Mouse (Mus musculus): ENCODE data around the gene Acap3.

Gene Acap3

DNA sequence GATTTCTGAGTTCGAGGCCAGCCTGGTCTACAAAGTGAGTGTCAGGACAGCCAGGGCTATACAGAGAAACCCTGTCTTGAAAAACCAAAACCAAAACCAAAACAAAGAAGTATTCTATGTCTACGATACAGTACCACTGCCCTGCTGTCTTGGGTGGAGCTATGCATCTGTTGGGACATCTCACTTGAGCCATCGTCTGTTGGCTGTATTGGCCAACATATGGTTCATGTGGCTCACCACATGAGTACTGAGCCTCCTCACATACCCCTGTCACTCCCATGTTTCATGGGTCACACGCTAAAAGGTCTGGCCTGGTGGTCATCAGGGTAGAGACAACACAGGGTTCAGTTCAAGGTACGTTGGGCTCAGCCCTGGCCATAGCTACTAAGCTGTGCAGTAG lies 5.3 kb upstream of the Acap3 start:
- no peak for DNase-seq (ENCODE audit: low read depth)

- no peak for DNase-seq (ENCODE audit: low read depth)
These were observed 3.9 kb upstream of the Acap3 start for GRCm38 (mm10) chr4:155887674-155888073.

- no peak for DNase-seq (ENCODE audit: low read depth)
These were observed 3.4 kb upstream of the Acap3 start for GRCm38 (mm10) chr4:155888181-155888580.

GRCm38 (mm10) chr4:155889316-155889715 lies 2.3 kb upstream of the Acap3 start:
- DNase-seq (ENCODE audit: low read depth): no peak

DNA sequence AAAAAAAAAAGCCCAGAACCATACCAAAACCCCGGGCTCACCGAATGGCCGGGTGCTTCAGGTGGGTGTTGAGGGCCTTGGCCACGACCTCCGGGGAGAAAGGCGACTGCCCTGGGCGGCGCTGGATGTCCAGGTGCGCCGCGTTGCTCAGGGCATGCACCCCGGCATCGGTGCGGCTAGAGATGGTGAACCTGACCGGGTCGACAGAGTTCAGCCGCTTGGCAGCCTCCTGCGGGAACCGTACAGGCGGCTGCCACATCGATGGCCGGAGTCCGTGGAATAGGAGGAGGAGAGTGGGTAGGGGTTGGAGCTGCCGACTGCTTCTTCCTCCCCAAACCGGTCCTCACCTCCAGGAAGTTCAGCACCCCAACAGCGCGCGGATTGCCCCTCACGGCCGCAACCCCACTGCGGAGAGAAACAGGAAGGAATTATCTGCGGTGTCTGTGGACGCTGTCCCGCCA lies 581 bp upstream of the Acap3 start:
- no peak for DNase-seq (ENCODE audit: low read depth)

DNA sequence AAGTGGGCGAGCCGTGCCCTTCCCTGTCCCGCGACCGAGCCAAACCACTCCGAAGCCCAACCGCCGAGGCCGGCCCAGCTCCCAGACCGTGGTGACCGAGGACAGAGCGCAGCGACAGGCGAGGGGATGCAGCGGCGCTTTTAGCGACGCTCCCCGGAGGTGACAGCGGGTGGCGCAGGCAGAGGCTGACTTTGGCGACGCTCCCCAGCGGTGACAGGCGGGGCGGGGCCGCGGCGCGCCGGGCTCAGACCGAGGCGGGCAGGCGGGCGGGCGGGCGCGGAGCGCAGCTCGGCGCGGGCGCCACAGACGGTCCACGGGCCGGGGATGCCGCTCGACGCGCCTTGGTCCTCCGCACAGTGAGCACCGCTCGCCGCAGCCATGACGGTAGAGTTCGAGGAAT lies 395 bp downstream of the Acap3 start:
- DNase-seq (ENCODE audit: low read depth): peak; percentile 92

DNA sequence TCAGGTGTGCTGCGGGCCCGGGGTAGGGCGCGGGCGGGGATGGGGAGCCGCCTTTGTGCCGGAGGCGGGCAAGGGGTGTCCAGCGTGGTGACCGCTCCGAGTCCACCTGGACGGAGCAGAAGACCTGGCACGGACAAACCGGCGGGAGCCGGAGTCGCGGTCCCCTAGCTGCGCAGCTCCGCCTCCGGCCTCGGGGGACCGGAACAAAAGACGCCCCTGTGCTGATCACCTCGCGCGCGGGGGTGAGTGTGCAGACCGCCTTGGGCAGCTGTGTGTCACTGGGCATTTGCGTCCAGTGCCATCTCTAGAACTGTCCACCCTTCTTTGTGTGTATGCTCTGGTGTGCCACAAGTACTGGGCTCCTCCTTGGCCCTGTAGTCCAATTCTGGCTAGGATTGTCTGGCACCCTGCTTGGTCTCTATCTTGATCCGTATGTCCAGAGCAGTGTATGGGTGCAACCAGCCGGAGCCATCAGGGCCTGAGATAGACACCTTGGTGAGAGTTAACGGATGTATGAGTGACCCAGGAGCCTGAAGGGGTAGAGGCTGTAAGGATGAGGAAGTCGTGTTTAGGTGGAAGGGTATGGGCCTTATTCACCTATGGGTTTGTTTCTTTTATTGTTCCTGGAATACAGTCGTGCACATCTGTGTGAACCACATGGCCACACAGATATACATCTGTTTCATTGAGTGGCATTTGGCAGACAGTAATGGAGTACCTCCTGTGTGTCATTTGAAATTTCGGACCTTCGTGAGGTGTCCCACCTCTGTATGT lies 1.0 kb downstream of the Acap3 start:
- peak; percentile 61 for DNase-seq (ENCODE audit: low read depth)

GRCm38 (mm10) chr4:155893212-155893690 lies 1.6 kb downstream of the Acap3 start:
- DNase-seq (ENCODE audit: low read depth): no peak

- DNase-seq (ENCODE audit: low read depth): peak; percentile 69
These were observed 2.8 kb downstream of the Acap3 start for GRCm38 (mm10) chr4:155894311-155894881.

DNA sequence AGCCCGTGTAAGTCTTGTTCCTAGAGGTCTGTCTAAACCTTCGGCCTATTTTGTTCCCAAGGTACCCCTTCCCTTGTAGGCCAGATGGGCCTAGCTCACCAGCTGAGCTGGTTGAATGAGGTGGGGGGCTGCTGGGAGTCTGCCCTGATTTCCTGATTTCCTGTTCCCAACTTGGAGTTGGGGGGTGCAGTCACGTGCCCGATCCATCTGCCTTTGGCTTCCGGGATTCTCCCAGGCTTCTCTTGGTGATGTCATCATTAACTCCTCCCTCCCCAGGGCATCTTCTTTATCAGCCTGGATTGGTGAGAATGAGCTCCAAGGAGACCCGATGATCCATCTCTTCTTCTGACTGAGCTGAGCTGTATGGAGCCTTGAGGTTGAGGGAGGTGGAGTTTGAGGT lies 3.6 kb downstream of the Acap3 start:
- no peak for DNase-seq (ENCODE audit: low read depth)

GRCm38 (mm10) chr4:155895826-155896225 lies 4.2 kb downstream of the Acap3 start:
- no peak for DNase-seq (ENCODE audit: low read depth)

GRCm38 (mm10) chr4:155896461-155896860 lies 4.8 kb downstream of the Acap3 start:
- DNase-seq (ENCODE audit: low read depth): no peak

DNA sequence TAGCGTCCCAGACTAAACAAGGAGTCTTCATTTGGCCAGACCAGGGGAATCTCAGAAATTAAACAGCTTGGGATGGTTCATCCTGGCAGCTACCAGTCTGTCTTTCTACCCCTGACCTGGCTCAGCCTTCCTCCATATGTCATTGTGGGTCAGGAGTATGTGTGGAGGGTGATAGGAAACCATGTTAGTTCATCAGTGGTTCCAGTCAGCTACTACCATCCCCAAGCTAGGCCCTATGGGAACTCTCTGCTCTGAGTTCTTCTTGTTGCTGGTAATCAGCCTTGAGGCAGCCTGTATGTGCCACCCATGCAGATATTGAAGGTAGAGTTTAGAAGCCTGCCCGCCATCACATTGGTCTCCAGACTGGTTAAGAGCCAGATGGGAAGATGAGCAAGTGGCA lies 6.7 kb downstream of the Acap3 start:
- no peak for DNase-seq (ENCODE audit: low read depth)

GRCm38 (mm10) chr4:155899355-155899754 lies 7.7 kb downstream of the Acap3 start:
- no peak for DNase-seq (ENCODE audit: low read depth)

GRCm38 (mm10) chr4:155901205-155901604 lies 9.6 kb downstream of the Acap3 start:
- no peak for DNase-seq (ENCODE audit: low read depth)

DNA sequence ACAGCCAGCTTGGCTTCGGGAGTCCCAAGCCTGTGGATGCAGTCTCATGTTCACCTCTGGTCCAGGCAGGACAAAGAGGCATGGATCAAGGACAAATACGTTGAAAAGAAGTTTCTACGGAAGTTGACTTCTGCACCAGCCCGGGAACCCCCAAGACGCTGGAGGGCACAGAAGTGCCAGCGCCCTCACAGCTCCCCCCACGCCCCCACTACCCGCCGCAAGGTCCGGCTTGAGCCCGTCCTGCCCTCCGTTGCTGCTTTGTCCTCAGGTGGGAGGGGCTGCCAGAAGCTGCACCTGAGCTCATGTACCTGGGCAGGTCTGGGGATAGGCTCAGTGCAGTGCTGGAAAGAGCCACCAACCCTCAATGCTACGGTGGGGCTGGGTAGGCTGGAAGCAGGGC lies 11.6 kb downstream of the Acap3 start:
- DNase-seq (ENCODE audit: low read depth): no peak

DNA sequence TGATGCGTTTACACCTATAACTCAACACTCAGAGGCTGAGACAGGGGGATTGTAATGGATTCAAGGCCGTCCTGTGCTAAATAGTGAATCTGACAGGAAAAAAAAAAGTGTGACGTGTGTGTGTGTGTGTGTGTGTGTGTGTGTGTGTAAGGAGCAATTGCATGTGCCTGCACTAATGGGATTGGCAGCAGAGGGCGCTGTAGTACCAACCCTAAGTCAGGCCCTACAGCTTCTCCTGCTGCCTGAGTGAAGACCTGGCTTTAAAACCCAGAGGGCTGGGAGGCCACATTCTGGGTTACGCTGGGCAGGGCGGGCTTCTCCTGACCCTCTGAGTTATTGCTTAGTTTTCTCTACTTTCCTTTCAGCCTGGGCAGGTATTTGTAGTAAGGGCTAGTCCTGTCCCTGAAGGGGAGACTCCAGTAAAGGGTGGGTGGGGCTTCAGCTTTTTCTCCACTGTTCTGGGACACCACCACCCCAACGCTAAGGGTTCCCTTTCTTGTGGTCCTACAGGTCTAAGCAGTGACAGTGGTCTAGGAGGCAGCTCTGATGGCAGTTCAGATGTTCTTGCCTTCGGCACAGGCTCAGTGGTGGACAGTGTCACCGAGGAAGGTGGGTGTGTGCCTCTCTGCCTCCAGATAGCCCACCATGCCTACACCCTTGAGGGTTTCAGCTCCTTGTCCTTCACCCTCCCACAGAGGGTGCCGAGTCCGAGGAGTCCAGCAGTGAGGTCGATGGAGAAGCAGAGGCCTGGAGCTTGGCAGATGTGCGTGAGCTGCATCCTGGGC lies 12.9 kb downstream of the Acap3 start:
- DNase-seq (ENCODE audit: low read depth): peak; percentile 59

DNA sequence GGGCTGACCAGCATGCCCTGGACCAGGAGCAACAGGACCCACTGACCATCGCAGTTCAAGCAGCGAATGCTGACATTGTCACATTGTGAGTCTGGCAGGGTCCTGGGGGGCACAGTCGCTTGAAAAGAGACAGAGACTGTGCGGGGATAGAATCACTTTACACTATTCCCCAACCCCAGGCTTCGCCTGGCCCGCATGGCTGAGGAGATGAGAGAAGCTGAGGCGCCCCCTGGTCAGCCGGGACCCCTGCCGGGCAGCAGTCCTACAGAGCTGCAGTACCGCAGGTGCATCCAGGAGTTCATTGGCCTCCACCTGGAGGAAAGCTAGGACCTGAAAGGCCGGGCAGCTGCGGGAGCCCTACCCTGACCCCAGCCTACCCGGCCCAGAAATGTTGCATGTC lies 14.0 kb downstream of the Acap3 start:
- DNase-seq (ENCODE audit: low read depth): no peak

- DNase-seq (ENCODE audit: low read depth): no peak
These were observed 14.5 kb downstream of the Acap3 start for GRCm38 (mm10) chr4:155906125-155906524.

DNA sequence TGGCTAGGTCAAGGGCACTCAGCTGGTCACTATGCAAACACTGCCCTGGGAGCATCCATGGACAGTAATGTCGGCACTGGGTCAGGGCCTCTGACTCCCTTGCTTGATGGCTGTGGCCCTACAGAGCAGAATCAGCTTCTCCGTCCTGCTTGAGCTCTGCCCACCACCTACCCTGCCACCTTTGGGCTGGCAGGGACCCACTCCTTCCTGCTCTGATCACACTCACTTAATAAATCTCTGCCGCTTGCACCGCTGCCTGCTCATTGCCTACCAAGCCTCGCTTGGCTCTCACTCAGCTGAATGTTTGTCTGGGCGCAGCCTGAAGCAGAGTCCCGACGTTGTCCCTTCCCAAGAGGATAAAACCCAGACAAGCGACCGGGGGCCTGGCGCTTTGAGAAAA lies 15.4 kb downstream of the Acap3 start:
- DNase-seq (ENCODE audit: low read depth): no peak

GRCm38 (mm10) chr4:155908281-155908680 lies 16.7 kb downstream of the Acap3 start:
- no peak for DNase-seq (ENCODE audit: low read depth)

GRCm38 (mm10) chr4:155908751-155909150 lies 17.1 kb downstream of the Acap3 start:
- DNase-seq (ENCODE audit: low read depth): no peak

DNA sequence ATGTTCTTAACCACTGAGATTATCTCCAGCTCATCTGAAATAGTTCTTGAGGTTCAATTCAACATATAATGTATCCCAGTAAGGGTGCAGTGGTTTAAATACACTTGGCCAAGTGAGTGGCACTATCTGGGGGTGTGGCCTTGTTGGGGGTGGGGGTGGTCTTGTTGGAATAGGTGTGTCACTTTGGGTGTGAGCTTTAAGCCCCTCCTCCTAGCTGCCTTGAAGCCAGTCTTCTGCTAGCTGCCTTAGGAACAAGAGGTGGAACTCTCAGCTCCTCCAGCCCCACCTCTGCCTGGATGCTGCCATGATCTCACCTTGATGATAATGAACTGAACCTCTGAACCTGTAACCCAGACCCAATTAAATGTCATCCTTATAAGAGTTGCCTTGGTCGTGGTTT lies 40.4 kb downstream of the Acap3 start:
- no peak for DNase-seq (ENCODE audit: low read depth)
